Mouse (Mus musculus) forebrain, embryonic 12.5 days (tissue): ENCODE data around the gene Eif4enif1. TPM values are rescaled to one million over a fixed set of nuclear protein-coding genes. Genes with fewer than 3 reads are reported as not detected.
"Not testable (repeated sequence)": the region's sequence is repeated elsewhere in the genome, so short reads cannot be mapped to it uniquely, and the experiment has no call there.

Experiments used
- ATAC-seq: fragments of 200-750 bp; cut with Nextera tagmentation; 2 replicates; pipeline ENCODE4 v1.8.0; 2017; ENCODE audit warnings: moderate TSS enrichment; ENCODE audit not compliant: low FRiP score
- H3K27ac ChIP-seq: fragments of 300-500 bp; sonication (generic); 2 replicates; pipeline ENCODE4 v1.5.1; 2016; ENCODE audit warnings: mild to moderate bottlenecking
- H3K27me3 ChIP-seq: fragments of 300-500 bp; sonication (generic); 2 replicates; pipeline ENCODE4 v1.6.1; 2016; ENCODE audit warnings: mild to moderate bottlenecking
- H3K36me3 ChIP-seq: fragments of 300-500 bp; sonication (generic); replicated peaks from 2 replicates; pipeline ENCODE4 v1.6.1; 2016; ENCODE audit warnings: mild to moderate bottlenecking
- H3K4me1 ChIP-seq: fragments of 300-500 bp; sonication (generic); 2 replicates; pipeline ENCODE4 v1.6.1; 2016
- H3K4me2 ChIP-seq: fragments of 300-500 bp; sonication (generic); 2 replicates; pipeline ENCODE4 v1.6.1; 2016; ENCODE audit warnings: mild to moderate bottlenecking, moderate library complexity
- H3K4me3 ChIP-seq: fragments of 300-500 bp; sonication (generic); replicated peaks from 2 replicates; pipeline ENCODE4 v1.5.1; 2016; ENCODE audit warnings: mild to moderate bottlenecking
- H3K9ac ChIP-seq: fragments of 300-500 bp; sonication (generic); 2 replicates; pipeline ENCODE4 v1.6.1; 2016; ENCODE audit warnings: mild to moderate bottlenecking
- H3K9me3 ChIP-seq: fragments of 300-500 bp; sonication (generic); 2 replicates; pipeline ENCODE4 v1.6.1; 2016
- WGBS: fragments of 180-500 bp; shearing (Covaris S2); methylation state at CpG from one replicate; pipeline ENCODE4 v1.1.7; 2016; 5-methylcytosine and 5-hydroxymethylcytosine counted together
- polyA plus RNA-seq: library from polyadenylated mRNA; unstranded; fragments of >200 nt; fragmentation: Nextera tagmentation; extraction: Ambion mirVana; gene quantifications from 2 replicates; pipeline ENCODE4 v1.2.1, GENCODE M21; 2016

Gene Eif4enif1
- polyA plus RNA-seq: 58.1 TPM in 2 replicates

- Histone ChIP-seq H3K9me3 (no peaks in the 10 kb centered on the region), H3K4me3 (peak within 1 kb of the TSS; percentile 41), H3K4me1 (peaks cover 9% of the 10 kb centered on the region; the same call in 1 of the 2 replicates), H3K4me2 (peak within 1 kb of the TSS; percentile 43), H3K36me3 (peaks cover 24% of the 10 kb centered on the region), H3K27me3 (no peaks in the 10 kb centered on the region), H3K27ac (peak within 1 kb of the TSS; percentile 33), H3K9ac (peak within 1 kb of the TSS; percentile 46)
- WGBS: under 1% methylated on average over 46 of the region's 57 CpGs
- ATAC-seq: peak; percentile 80
These were observed at the start of gene Eif4enif1 for GRCm38 (mm10) chr11:3202231-3202701. Gene Eif4enif1 (plus strand): TSS chr11:3202392.

- not testable (repeated sequence) for H3K4me2 ChIP-seq, H3K9ac ChIP-seq, H3K27me3 ChIP-seq, H3K4me3 ChIP-seq, H3K4me1 ChIP-seq, H3K27ac ChIP-seq
- H3K36me3 ChIP-seq: peaks cover 10% of the 10 kb centered on the region; the same call in 1 of the 2 replicates
- peaks cover 21% of the 10 kb centered on the region for H3K9me3 ChIP-seq
- ATAC-seq: peak; percentile 61
- 74% methylated on average over 1 of the region's 1 CpGs for WGBS
These were observed 48.4 kb upstream of the Eif4enif1 start for GRCm38 (mm10) chr11:3153666-3154397.

GRCm38 (mm10) chr11:3156991-3157390, 45.2 kb upstream of the Eif4enif1 start:
- H3K9me3 ChIP-seq: peaks cover 18% of the 10 kb centered on the region
- not testable (repeated sequence) for H3K36me3 ChIP-seq, H3K9ac ChIP-seq, H3K27me3 ChIP-seq, H3K27ac ChIP-seq, ATAC-seq, H3K4me1 ChIP-seq, H3K4me3 ChIP-seq, H3K4me2 ChIP-seq
- WGBS: 95% methylated on average over 3 of the region's 3 CpGs

GRCm38 (mm10) chr11:3157996-3158395, 44.2 kb upstream of the Eif4enif1 start:
- H3K9me3 ChIP-seq: peaks cover 24% of the 10 kb centered on the region
- not testable (repeated sequence) for H3K27ac ChIP-seq, H3K36me3 ChIP-seq, H3K4me2 ChIP-seq, H3K4me3 ChIP-seq, ATAC-seq, H3K9ac ChIP-seq, H3K27me3 ChIP-seq, H3K4me1 ChIP-seq
- WGBS: 94% methylated on average over 6 of the region's 6 CpGs

- WGBS: 91% methylated on average over 4 of the region's 4 CpGs
These were observed 43.4 kb upstream of the Eif4enif1 start for GRCm38 (mm10) chr11:3158800-3159199.

GRCm38 (mm10) chr11:3161370-3161769, 40.8 kb upstream of the Eif4enif1 start:
- H3K4me1 ChIP-seq, H3K4me2 ChIP-seq, H3K9ac ChIP-seq, H3K27ac ChIP-seq, H3K27me3 ChIP-seq, ATAC-seq, H3K4me3 ChIP-seq, H3K36me3 ChIP-seq: not testable (repeated sequence)
- WGBS: 61% methylated on average over 1 of the region's 2 CpGs
- peaks cover 22% of the 10 kb centered on the region for H3K9me3 ChIP-seq

More at GRCm38 (mm10) chr11:3158800-3159199, 43.4 kb upstream of the Eif4enif1 start:
- not testable (repeated sequence) for H3K36me3 ChIP-seq, H3K9ac ChIP-seq, H3K4me1 ChIP-seq, H3K27me3 ChIP-seq, H3K4me2 ChIP-seq, H3K4me3 ChIP-seq, H3K27ac ChIP-seq, ATAC-seq
- H3K9me3 ChIP-seq: peaks cover 22% of the 10 kb centered on the region

GRCm38 (mm10) chr11:3162236-3162897, 39.8 kb upstream of the Eif4enif1 start:
- H3K4me3 ChIP-seq, H3K4me2 ChIP-seq, H3K27me3 ChIP-seq, H3K9ac ChIP-seq, H3K4me1 ChIP-seq, H3K27ac ChIP-seq, H3K36me3 ChIP-seq: not testable (repeated sequence)
- 65% methylated on average over 5 of the region's 5 CpGs for WGBS
- peaks cover 18% of the 10 kb centered on the region for H3K9me3 ChIP-seq
- peak; percentile 28; the same call in 1 of the 2 replicates for ATAC-seq

- not testable (repeated sequence) for H3K27me3 ChIP-seq, H3K4me1 ChIP-seq, ATAC-seq, H3K4me3 ChIP-seq, H3K36me3 ChIP-seq, H3K9ac ChIP-seq, H3K27ac ChIP-seq, H3K4me2 ChIP-seq
- peaks cover 21% of the 10 kb centered on the region for H3K9me3 ChIP-seq
- WGBS: 89% methylated on average over 2 of the region's 2 CpGs
These were observed 39.1 kb upstream of the Eif4enif1 start for GRCm38 (mm10) chr11:3163122-3163521.

- not testable (repeated sequence) for H3K4me3 ChIP-seq, H3K27me3 ChIP-seq, H3K9ac ChIP-seq, H3K27ac ChIP-seq, ATAC-seq, H3K4me2 ChIP-seq, H3K4me1 ChIP-seq, H3K36me3 ChIP-seq
- peaks cover 21% of the 10 kb centered on the region for H3K9me3 ChIP-seq
- WGBS: 62% methylated on average over 3 of the region's 3 CpGs
These were observed 38.5 kb upstream of the Eif4enif1 start for GRCm38 (mm10) chr11:3163661-3164060.

GRCm38 (mm10) chr11:3165210-3165782, 36.9 kb upstream of the Eif4enif1 start:
- not testable (repeated sequence) for H3K9ac ChIP-seq, H3K27ac ChIP-seq, H3K4me3 ChIP-seq, H3K4me1 ChIP-seq, H3K4me2 ChIP-seq, H3K27me3 ChIP-seq, H3K36me3 ChIP-seq
- ATAC-seq: peak; percentile 34
- 82% methylated on average over 3 of the region's 5 CpGs for WGBS
- peaks cover 21% of the 10 kb centered on the region for H3K9me3 ChIP-seq

- not testable (repeated sequence) for H3K27ac ChIP-seq, H3K4me3 ChIP-seq, H3K4me2 ChIP-seq, ATAC-seq, H3K4me1 ChIP-seq, H3K9ac ChIP-seq, H3K27me3 ChIP-seq, H3K36me3 ChIP-seq
- H3K9me3 ChIP-seq: peaks cover 20% of the 10 kb centered on the region
These were observed 35.9 kb upstream of the Eif4enif1 start for GRCm38 (mm10) chr11:3166321-3166720.

- not testable (repeated sequence) for H3K36me3 ChIP-seq
These were observed 35.1 kb upstream of the Eif4enif1 start for GRCm38 (mm10) chr11:3167129-3167528.

More at GRCm38 (mm10) chr11:3167129-3167528, 35.1 kb upstream of the Eif4enif1 start:
- not testable (repeated sequence) for H3K9ac ChIP-seq, H3K4me2 ChIP-seq, ATAC-seq, H3K4me3 ChIP-seq, H3K27me3 ChIP-seq, H3K4me1 ChIP-seq, H3K27ac ChIP-seq
- peaks cover 23% of the 10 kb centered on the region for H3K9me3 ChIP-seq
- 94% methylated on average over 4 of the region's 4 CpGs for WGBS
